Mouse (Mus musculus): ENCODE results near the gene Rsrc2.

The Rsrc2 gene

GRCm38 (mm10) chr5:123696244-123696643 is 53.0 kb downstream of the Rsrc2 start:
- no peak for DNase-seq (ENCODE audit: low spot score in 2 of 2)

- no peak for DNase-seq (ENCODE audit: low spot score in 2 of 2)
These were observed 54.7 kb downstream of the Rsrc2 start for GRCm38 (mm10) chr5:123694468-123694867.

GRCm38 (mm10) chr5:123684221-123685144 is 64.7 kb downstream of the Rsrc2 start, which contains the start of gene Clip1:
Clip1 (minus strand) TSS chr5:123684618.
- peak; percentile 19 to 63 for DNase-seq (ENCODE audit: low spot score in 2 of 2)

- peak; percentile 29 to 45 for DNase-seq (ENCODE audit: low spot score in 2 of 2)
These were observed 65.6 kb downstream of the Rsrc2 start for GRCm38 (mm10) chr5:123683377-123684220.

GRCm38 (mm10) chr5:123683043-123683376 is 66.2 kb downstream of the Rsrc2 start:
- DNase-seq (ENCODE audit: low spot score in 2 of 2) = no peak

- DNase-seq (ENCODE audit: low spot score in 2 of 2) = no peak
These were observed 66.8 kb downstream of the Rsrc2 start for GRCm38 (mm10) chr5:123682372-123682771.

- DNase-seq (ENCODE audit: low spot score in 2 of 2) = no peak
These were observed 69.5 kb downstream of the Rsrc2 start for GRCm38 (mm10) chr5:123679546-123680263.

GRCm38 (mm10) chr5:123679106-123679505 is 70.1 kb downstream of the Rsrc2 start:
- DNase-seq (ENCODE audit: low spot score in 2 of 2) = no peak

Data from frontal cortex, postnatal 25 days (tissue).